Mouse (Mus musculus): Measurements from ENCODE around the gene Hdgfl1. TPM values are rescaled to one million over a fixed set of nuclear protein-coding genes. Genes with fewer than 3 reads are reported as not detected.

Gene Hdgfl1
- polyA plus RNA-seq (2016; fragmentation: Nextera tagmentation; extraction: Ambion mirVana) = not detected in 2 replicates

DNA sequence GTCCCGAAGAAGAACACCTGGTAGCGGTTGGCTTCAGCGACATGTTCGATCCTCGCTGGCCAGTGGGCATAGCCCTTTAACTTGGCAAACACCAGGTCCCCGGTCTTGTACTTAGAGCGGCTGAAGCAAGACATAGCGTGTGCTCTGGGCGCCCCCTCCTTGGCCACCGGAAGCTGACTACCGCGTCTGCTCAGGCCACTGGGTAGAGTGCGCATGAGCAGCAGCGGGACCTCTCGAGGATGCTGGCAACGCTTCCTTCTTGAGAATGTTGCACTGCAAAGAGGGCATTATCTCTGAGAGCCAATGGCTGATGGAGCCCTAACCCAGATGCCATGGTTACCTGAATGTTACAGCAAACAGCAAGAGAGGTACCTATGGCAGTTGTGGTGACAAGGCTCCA, at the start of gene Hdgfl1:
Hdgfl1 (minus strand) TSS at position 211 of the 400 bp plus-strand sequence.
- no peak for DNase-seq (ENCODE audit: low spot score)

DNA sequence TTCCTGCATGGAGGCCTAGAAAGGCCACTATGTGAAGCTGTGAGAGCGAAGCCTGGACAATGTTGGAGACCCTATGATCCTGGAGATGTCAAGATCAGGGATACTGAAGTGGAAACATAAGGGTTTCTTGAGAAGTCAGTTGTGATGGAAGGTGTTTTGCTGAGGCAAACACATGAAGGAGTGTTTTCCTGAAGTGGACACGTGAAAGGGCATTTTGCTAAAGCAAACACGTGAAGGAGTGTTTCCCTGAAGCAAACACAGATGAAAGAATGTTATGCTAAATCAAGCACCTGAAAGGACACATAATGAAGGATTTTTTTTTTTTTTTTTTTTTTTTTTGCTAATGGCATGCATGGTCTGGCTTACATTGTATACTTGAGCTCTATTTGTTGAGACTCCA, 25.5 kb upstream of the Hdgfl1 start:
- no peaks in the 10 kb centered on the region for H3K27me3 ChIP-seq (ENCODE audit: insufficient read depth, poor library complexity, severe bottlenecking)
- H3K4me1 ChIP-seq (replicated peaks) = no peaks in the 10 kb centered on the region
- no peak overlapping the region for H3K4me3 ChIP-seq
- no peaks in the 10 kb centered on the region for H3K9me3 ChIP-seq
- H3K36me3 ChIP-seq = no peaks in the 10 kb centered on the region
- 83% methylated on average over 3 of the region's 3 CpGs for WGBS
- DNase-seq (ENCODE audit: low spot score) = no peak
- H3K27ac ChIP-seq = no peak overlapping the region

More for the DNA sequence above, at the start of gene Hdgfl1:
- Histone ChIP-seq H3K4me1 (replicated peaks) (no peaks in the 10 kb centered on the region), H3K27ac (0 out of 2 replicates have a peak within 1 kb of the TSS, but pooled peaks have one; percentile 3), H3K27me3 (ENCODE audit: insufficient read depth, poor library complexity, severe bottlenecking) (no peaks in the 10 kb centered on the region), H3K9me3 (peaks cover 5% of the 10 kb centered on the region; the same call in 1 of the 2 replicates), H3K4me3 (no peak within 1 kb of the TSS), H3K36me3 (no peaks in the 10 kb centered on the region)
- WGBS = 95% methylated on average over 16 of the region's 16 CpGs

- Histone ChIP-seq H3K9me3 (peaks cover 5% of the 10 kb centered on the region; the same call in 1 of the 2 replicates), H3K27me3 (ENCODE audit: insufficient read depth, poor library complexity, severe bottlenecking) (no peaks in the 10 kb centered on the region), H3K36me3 (no peaks in the 10 kb centered on the region), H3K4me1 (replicated peaks) (no peaks in the 10 kb centered on the region), H3K27ac (0 out of 2 replicates have a peak overlapping the region, but pooled peaks have one; percentile 3), H3K4me3 (no peak overlapping the region)
- WGBS = 95% methylated on average over 15 of the region's 15 CpGs
- DNase-seq (ENCODE audit: low spot score) = no peak
Observed at GRCm38 (mm10) chr13:26769424-26769823, 541 bp downstream of the Hdgfl1 start.

GRCm38 (mm10) chr13:26761966-26762803, 7.8 kb downstream of the Hdgfl1 start:
- H3K9me3 ChIP-seq = no peaks in the 10 kb centered on the region
- H3K4me1 ChIP-seq (replicated peaks) = peaks cover 6% of the 10 kb centered on the region; the same call in 1 of the 2 replicates
- WGBS = 80% methylated on average over 12 of the region's 12 CpGs
- H3K36me3 ChIP-seq = no peaks in the 10 kb centered on the region
- no peaks in the 10 kb centered on the region for H3K27me3 ChIP-seq (ENCODE audit: insufficient read depth, poor library complexity, severe bottlenecking)
- no peak overlapping the region for H3K4me3 ChIP-seq
- no peak overlapping the region for H3K27ac ChIP-seq
- no peak for DNase-seq (ENCODE audit: low spot score)

DNA sequence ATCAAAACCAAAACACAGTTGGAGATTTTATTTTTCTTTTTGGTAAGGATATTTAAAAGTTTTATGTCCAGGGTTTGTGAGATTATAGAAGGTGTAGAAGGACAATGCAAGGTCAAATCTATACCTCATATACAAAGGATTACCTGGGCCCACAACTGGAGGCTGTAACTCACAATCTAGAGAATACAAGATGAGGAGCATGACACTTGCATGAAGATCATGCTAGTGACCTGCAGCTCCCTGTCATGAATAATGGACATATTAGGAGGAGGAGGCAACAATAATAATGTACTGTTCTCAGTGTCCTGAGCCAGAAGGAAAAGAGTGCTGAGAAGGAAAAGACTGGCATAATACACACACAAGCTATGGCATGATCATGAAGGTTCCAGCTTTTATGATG, 17.1 kb downstream of the Hdgfl1 start:
- DNase-seq (ENCODE audit: low spot score) = no peak
- Histone ChIP-seq H3K4me3 (no peak overlapping the region), H3K27me3 (ENCODE audit: insufficient read depth, poor library complexity, severe bottlenecking) (no peaks in the 10 kb centered on the region), H3K4me1 (replicated peaks) (peaks cover 10% of the 10 kb centered on the region), H3K27ac (peak overlapping the region; percentile 64; the same call in 1 of the 2 replicates), H3K9me3 (no peaks in the 10 kb centered on the region), H3K36me3 (no peaks in the 10 kb centered on the region)

- no peak overlapping the region for H3K4me3 ChIP-seq
- WGBS = 86% methylated on average over 1 of the region's 1 CpGs
- H3K27ac ChIP-seq = peak overlapping the region; percentile 64
- DNase-seq (ENCODE audit: low spot score) = no peak
- H3K27me3 ChIP-seq (ENCODE audit: insufficient read depth, poor library complexity, severe bottlenecking) = no peaks in the 10 kb centered on the region
- H3K36me3 ChIP-seq = no peaks in the 10 kb centered on the region
- no peaks in the 10 kb centered on the region for H3K9me3 ChIP-seq
- H3K4me1 ChIP-seq (replicated peaks) = peaks cover 10% of the 10 kb centered on the region
Observed at GRCm38 (mm10) chr13:26752414-26752813, 17.6 kb downstream of the Hdgfl1 start.

- 35% methylated on average over 2 of the region's 2 CpGs for WGBS
- Histone ChIP-seq H3K27ac (peak overlapping the region; percentile 86), H3K4me3 (no peak overlapping the region), H3K4me1 (replicated peaks) (peaks cover 21% of the 10 kb centered on the region; the same call in 1 of the 2 replicates), H3K9me3 (no peaks in the 10 kb centered on the region), H3K27me3 (ENCODE audit: insufficient read depth, poor library complexity, severe bottlenecking) (no peaks in the 10 kb centered on the region), H3K36me3 (no peaks in the 10 kb centered on the region)
- DNase-seq (ENCODE audit: low spot score) = no peak
Observed at GRCm38 (mm10) chr13:26745760-26746457, 24.1 kb downstream of the Hdgfl1 start.

DNA sequence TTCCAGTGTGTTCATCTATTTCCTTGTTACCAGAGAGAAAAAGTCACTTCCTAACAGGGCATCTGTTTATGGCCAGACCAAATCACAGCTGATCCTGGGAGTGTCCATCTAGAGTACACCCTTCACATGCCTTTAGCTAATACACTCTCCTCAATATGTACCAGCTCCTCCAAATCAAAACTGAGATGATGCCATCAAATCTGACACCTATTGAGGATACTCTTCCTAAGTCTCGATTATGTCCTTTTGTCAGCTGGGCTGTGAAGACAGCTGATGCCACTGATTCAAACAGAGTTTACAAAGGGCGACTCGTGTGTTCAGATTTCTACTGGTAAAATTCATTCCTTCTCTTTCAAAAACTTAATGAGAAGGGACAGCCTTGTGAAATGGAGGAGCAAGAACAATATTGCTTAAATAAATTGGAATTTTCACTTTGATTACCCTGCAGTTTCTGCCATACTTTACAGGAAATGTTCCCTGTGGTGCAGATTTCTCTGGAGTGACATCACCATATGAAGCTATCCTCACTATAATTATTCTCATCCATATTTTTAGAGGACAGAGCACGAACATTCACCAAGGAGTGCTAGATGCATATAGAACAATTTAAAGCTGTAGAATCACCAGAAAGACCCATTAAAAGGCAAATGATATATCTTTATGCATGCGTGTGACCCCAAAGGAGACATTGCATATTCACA, 24.8 kb downstream of the Hdgfl1 start:
- Histone ChIP-seq H3K36me3 (no peaks in the 10 kb centered on the region), H3K4me3 (no peak overlapping the region), H3K27me3 (ENCODE audit: insufficient read depth, poor library complexity, severe bottlenecking) (no peaks in the 10 kb centered on the region), H3K9me3 (no peaks in the 10 kb centered on the region), H3K27ac (peak overlapping the region; percentile 86), H3K4me1 (replicated peaks) (peaks cover 21% of the 10 kb centered on the region; the same call in 1 of the 2 replicates)
- DNase-seq (ENCODE audit: low spot score) = no peak
- WGBS = 51% methylated on average over 5 of the region's 5 CpGs

GRCm38 (mm10) chr13:26744068-26744467, 25.9 kb downstream of the Hdgfl1 start:
- 81% methylated on average over 1 of the region's 1 CpGs for WGBS
- Histone ChIP-seq H3K27me3 (ENCODE audit: insufficient read depth, poor library complexity, severe bottlenecking) (no peaks in the 10 kb centered on the region), H3K4me1 (replicated peaks) (peaks cover 21% of the 10 kb centered on the region; the same call in 1 of the 2 replicates), H3K9me3 (no peaks in the 10 kb centered on the region), H3K36me3 (no peaks in the 10 kb centered on the region), H3K4me3 (no peak overlapping the region), H3K27ac (peak overlapping the region; percentile 64)
- DNase-seq (ENCODE audit: low spot score) = no peak

GRCm38 (mm10) chr13:26734981-26735380, 35.0 kb downstream of the Hdgfl1 start:
- H3K4me3 ChIP-seq = no peak overlapping the region
- no peaks in the 10 kb centered on the region for H3K36me3 ChIP-seq
- no peaks in the 10 kb centered on the region for H3K4me1 ChIP-seq (replicated peaks)
- DNase-seq (ENCODE audit: low spot score) = no peak
- no peaks in the 10 kb centered on the region for H3K9me3 ChIP-seq
- no peaks in the 10 kb centered on the region for H3K27me3 ChIP-seq (ENCODE audit: insufficient read depth, poor library complexity, severe bottlenecking)
- no peak overlapping the region for H3K27ac ChIP-seq
- 72% methylated on average over 1 of the region's 1 CpGs for WGBS

- Histone ChIP-seq H3K27ac (no peak overlapping the region), H3K36me3 (no peaks in the 10 kb centered on the region), H3K4me3 (no peak overlapping the region), H3K27me3 (ENCODE audit: insufficient read depth, poor library complexity, severe bottlenecking) (no peaks in the 10 kb centered on the region), H3K9me3 (no peaks in the 10 kb centered on the region), H3K4me1 (replicated peaks) (no peaks in the 10 kb centered on the region)
- WGBS = 84% methylated on average over 1 of the region's 1 CpGs
- DNase-seq (ENCODE audit: low spot score) = no peak
Observed at GRCm38 (mm10) chr13:26724250-26724649, 45.7 kb downstream of the Hdgfl1 start.

- Histone ChIP-seq H3K36me3 (no peaks in the 10 kb centered on the region), H3K4me1 (replicated peaks) (no peaks in the 10 kb centered on the region), H3K9me3 (no peaks in the 10 kb centered on the region), H3K27ac (no peak overlapping the region), H3K4me3 (no peak overlapping the region), H3K27me3 (ENCODE audit: insufficient read depth, poor library complexity, severe bottlenecking) (no peaks in the 10 kb centered on the region)
- 81% methylated on average over 6 of the region's 6 CpGs for WGBS
- no peak for DNase-seq (ENCODE audit: low spot score)
Observed at GRCm38 (mm10) chr13:26721333-26721732, 48.6 kb downstream of the Hdgfl1 start.

All from hindbrain, embryonic 10.5 days (tissue).